Mouse (Mus musculus) natural killer cell, adult 2 months (primary cell): ENCODE results near the gene 1700010B08Rik.

ENCODE experiments used
- DNase-seq, 2 experiments: peaks; one replicate each; pipeline ENCODE4 v3.0.0; 2022; ENCODE audit warnings: low spot score in 2 of 2

The 1700010B08Rik gene

GRCm38 (mm10) chr2:173722251-173722857 lies 3.1 kb downstream of the 1700010B08Rik start:
- no peak for DNase-seq

- no peak for DNase-seq
These were observed 5.2 kb downstream of the 1700010B08Rik start for GRCm38 (mm10) chr2:173724382-173724781.

DNA sequence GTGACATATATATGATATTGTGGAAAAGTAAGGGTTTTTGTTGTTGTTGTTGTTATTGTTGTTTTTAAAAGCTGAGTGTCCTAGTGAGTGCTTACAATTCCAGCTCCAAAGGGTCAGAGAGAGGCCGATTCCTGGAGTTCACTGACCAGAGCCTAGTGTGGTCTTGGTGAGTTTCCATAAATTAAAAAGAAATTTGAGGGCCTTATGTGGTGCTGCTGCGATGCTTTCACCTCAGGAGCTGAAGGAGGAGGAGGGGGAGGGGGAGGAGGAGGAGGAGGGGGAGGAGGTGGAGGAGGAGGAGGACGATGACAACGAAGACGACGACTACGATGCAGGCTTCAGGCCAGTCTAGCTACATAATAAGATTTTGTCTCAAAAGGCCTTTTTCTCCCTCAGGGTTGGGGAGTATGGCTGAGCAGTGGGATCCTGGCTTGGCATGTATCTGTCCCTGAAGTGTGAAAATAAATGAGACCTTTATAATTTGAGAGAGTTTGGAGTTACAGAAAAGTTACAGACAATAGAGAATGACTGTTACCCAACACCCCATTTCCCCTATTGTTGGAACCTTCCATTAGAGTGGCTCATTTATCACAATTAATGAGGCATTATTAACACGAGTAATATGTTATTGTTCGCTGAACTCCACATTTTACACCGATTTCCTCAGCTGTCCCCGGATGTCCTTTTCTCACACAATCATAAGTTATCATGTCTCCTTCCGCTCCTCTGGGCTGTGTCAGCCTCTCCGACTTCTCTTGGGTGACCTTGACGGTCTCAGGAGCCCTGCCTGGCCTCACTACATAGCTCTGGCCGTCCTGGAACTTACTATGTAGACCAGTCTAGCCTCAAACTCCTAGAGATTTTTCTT lies 6.0 kb downstream of the 1700010B08Rik start:
- no peak for DNase-seq

- no peak for DNase-seq
These were observed 6.6 kb downstream of the 1700010B08Rik start for GRCm38 (mm10) chr2:173725819-173726218.

- DNase-seq: no peak
These were observed 11.3 kb downstream of the 1700010B08Rik start for GRCm38 (mm10) chr2:173730444-173730966.

GRCm38 (mm10) chr2:173734426-173734825 lies 15.2 kb downstream of the 1700010B08Rik start:
- no peak for DNase-seq

DNA sequence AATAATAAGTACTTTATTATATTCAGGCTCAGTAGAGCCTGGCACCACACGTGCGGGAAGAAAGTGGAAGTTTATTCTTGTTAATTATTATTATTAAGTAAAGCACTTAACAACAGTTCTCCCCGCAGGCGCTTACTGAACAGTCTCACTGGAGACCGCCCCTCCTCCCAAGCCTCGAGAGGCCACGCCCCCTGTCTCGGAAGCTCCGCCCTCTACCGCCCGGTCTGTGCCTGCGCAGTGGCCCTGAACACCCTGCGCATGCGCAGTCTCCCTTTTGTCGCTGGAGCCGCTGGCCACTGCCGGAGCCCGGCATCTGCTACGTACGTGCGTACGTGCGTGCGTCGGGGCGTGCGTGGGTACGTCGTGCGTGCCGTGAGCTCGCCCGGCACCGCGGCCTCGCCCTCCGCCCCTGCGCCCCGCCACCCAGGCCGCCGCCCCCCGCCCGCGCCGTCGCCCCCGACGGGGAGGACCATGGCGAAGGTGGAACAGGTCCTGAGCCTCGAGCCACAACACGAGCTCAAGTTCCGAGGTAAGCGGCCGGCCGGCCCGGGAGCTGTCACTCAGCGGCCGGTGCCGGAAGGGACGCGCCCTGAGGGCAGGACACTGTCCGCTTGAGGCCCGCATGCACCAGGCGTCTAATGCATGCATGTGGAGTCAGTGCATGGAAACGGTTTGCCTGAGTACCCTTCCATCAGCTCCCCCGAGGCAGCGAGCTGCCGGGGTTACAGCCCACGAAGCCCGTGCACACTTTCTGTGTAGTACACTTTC lies 18.2 kb downstream of the 1700010B08Rik start, which contains the start of gene Vapb:
Gene Vapb, plus strand, starts transcription at position 290 of the 768 bp plus-strand sequence.
- peak; percentile 99 for DNase-seq

- DNase-seq: no peak
These were observed 19.0 kb downstream of the 1700010B08Rik start for GRCm38 (mm10) chr2:173738232-173738631.

- no peak for DNase-seq
These were observed 19.9 kb downstream of the 1700010B08Rik start for GRCm38 (mm10) chr2:173739107-173739506.

DNA sequence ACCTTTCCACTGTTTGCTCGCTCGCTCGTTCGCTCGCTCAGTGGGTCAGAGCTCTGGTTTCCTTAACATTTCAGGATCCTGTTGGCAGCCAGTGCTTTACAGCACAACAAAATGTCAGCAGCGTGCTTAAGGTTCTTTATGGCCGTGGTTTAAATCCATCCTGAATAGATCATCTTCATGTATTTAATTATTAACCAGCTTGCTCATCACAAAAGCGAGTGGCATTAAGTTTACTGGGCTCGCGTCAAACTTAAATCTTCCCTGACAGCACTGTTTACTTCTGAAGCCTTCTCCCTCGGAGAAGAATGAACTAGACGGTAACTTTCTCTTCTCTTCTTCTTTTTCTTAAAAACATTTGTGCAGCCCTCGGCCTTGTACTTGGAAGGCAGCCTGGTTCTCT lies 22.9 kb downstream of the 1700010B08Rik start:
- DNase-seq: no peak

- no peak for DNase-seq
These were observed 23.5 kb downstream of the 1700010B08Rik start for GRCm38 (mm10) chr2:173742744-173743143.

GRCm38 (mm10) chr2:173744070-173744815 lies 25.0 kb downstream of the 1700010B08Rik start:
- no peak for DNase-seq

DNA sequence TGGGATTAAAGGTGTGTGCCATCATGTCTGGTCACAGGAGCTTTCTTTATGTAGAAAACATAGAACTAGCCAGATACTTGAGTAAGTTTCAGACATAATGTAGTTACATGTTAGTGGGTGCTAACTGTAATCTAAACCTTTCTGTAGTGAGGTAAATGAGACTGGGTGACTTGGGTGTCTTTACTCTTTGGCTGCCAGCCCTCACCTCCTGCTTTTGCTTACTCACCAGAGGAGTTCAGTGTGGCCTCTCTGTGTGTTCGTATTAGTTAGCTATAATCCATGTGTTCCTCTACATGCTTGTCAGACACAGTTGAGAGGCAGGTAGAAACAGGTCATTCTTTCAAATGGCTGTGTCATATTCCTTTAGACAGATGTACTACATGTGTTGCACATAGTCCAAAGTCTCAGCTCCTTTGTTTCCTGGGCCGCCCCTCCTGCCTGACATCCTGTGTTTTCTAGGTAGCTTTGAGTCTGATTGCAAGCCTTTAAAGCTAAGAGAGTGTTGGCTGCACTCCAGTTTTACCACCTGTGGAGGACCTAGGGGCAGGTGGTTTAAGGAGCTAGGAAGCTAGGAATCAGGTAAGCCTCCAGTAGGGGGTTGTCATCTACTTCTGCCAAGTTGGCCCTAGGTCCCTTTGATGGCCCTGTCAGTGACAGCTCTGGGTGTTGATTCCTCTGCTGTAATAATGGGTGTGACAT lies 29.9 kb downstream of the 1700010B08Rik start:
- DNase-seq: no peak

DNA sequence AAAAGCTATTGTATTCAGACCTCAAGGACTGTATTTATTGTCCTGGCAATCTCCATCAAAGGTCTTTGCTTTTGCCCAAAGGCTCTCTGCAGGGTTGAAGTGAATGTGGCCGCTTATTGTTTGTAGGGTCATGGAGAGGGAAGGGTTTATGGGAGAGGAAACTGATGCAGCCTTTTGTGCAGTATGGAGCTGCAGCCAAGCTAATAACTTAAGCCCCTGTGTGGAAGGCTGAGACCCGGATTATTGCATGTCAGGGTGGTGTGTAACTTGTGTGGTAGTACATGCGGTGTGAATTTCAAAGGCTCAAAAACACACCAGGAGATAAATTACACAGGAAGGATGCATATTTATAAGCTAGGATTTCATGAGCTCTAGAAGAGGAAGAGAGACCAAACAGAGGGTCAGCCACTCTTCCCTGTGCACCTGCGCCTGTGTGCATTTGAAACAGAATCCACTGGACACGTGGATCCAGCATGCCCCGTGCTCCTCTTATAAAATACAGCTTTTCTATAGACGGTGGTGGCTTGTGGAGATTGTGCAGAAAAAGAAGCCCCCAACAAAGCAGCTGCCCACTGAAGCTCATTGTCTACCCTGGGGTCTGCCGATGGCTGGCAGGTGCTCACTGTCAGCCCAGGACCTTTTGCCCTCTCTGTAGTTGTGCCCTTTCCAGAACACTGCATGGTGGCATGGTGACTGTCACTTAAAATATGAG lies 36.4 kb downstream of the 1700010B08Rik start:
- DNase-seq: no peak

- DNase-seq: no peak
These were observed 38.5 kb downstream of the 1700010B08Rik start for GRCm38 (mm10) chr2:173757624-173758155.

- no peak for DNase-seq
These were observed 41.4 kb downstream of the 1700010B08Rik start for GRCm38 (mm10) chr2:173760607-173761006.

GRCm38 (mm10) chr2:173764629-173765028 lies 45.4 kb downstream of the 1700010B08Rik start:
- DNase-seq: no peak

DNA sequence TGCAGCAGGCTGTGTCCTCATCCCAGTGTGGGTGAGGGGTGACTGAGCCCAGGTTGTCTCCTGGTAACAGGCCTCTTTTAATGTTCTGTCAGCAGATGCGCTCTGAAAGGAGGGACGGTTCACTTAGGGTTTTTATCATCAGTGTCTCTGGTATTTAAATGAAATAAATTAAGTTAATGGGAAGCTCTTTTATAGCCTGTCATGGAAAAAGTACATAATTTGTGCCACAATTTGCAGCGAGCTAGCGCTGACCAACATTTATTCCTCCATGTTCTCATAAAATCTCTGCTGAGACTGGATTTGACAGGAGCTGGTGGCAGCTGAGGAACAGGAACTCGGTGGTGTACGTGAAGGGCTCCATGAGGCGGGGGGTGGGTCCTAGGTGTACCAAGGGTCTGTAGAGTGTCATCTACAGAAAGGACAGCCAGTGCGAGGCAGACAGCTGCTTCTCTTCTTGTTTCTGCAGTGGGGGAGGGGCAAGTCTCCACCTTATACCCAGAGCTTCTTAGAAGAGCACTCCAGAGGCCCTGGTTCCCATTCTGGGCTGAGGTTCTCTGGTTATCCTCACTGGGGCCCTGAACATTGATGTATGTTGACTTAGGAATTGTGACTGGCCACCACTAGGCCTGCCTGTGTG lies 48.9 kb downstream of the 1700010B08Rik start:
- DNase-seq: no peak

GRCm38 (mm10) chr2:173769183-173769582 lies 50.0 kb downstream of the 1700010B08Rik start:
- peak in 1 of 2 experiments; percentile 13 for DNase-seq
